Mouse (Mus musculus) lung, adult 2 months (tissue): ENCODE measurements around the gene Rps15.

Experiments
- CTCF ChIP-seq: fragments of 200-500 bp; IDR thresholded peaks from 2 replicates; pipeline ENCODE4 v1.5.1; 2011; ENCODE audit warnings: mild to moderate bottlenecking, low read length, control low read depth; ENCODE audit not compliant: insufficient read depth
- POLR2A ChIP-seq: fragments of 200-500 bp; IDR thresholded peaks from 2 replicates; pipeline ENCODE4 v1.6.1; 2011; ENCODE audit warnings: low read depth, mild to moderate bottlenecking, control low read depth, low read length, borderline replicate concordance; ENCODE audit errors: extremely low read depth

DNA sequence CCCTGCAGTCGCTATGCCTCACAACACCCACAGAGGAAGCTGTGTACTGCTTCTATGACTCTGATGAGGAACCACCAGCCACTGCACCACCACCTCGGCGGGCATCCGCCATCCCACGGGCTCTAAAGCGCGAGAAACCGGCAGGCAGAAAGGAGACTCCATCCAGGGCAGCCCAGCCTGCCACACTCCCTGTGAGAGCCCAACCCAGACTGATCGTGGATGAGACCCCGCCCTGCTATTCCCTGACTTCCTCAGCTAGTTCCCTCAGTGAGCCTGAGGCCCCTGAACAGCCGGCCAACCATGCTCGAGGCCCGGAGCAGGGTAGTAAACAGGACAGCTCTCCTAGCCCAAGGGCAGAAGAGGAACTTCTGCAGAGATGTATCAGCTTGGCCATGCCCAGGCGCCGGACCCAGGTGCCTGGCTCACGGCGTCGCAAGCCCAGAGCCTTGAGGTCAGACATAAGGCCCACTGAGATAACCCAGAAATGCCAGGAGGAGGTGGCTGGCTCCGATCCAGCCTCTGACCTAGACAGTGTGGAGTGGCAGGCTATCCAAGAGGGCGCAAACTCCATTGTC lies 21.5 kb downstream of the Rps15 start:
- TF ChIP-seq CTCF (no peak), POLR2A (no peak)
